Mouse (Mus musculus): ENCODE measurements around the gene Zfp691.
A peak's percentile ranks its signal among the peaks of the same experiment; 100 is the strongest.

Gene Zfp691

GRCm38 (mm10) chr4:119121249-119121648 is 52.7 kb downstream of the Zfp691 start:
- DNase-seq, result peak; percentile 87 to 91

- DNase-seq, result peak in 1 of 2 experiments; percentile 51
Measured at GRCm38 (mm10) chr4:119120095-119120494, 53.9 kb downstream of the Zfp691 start.

Data from lung, adult 18-20 months (tissue).